Mouse (Mus musculus) embryo, embryonic 11 days (tissue): Measurements from ENCODE around the gene Sh3kbp1.
"Not testable (repeated sequence)": the region's sequence is repeated elsewhere in the genome, so short reads cannot be mapped to it uniquely, and the experiment has no call there.

Experiments used
- DNase-seq: peaks from one replicate; pipeline ENCODE4 v3.0.0-alpha.2; 2015

Gene Sh3kbp1

GRCm38 (mm10) chrX:159626907-159627587 lies at the start of gene Sh3kbp1:
Gene Sh3kbp1 (plus strand): TSS chrX:159627272.
- DNase-seq, result peak; percentile 85

GRCm38 (mm10) chrX:159584738-159585137 lies 42.3 kb upstream of the Sh3kbp1 start:
- DNase-seq, result not testable (repeated sequence)

- DNase-seq, result no peak
Observed at GRCm38 (mm10) chrX:159591633-159592032, 35.4 kb upstream of the Sh3kbp1 start.

GRCm38 (mm10) chrX:159597502-159597901 lies 29.6 kb upstream of the Sh3kbp1 start:
- no peak for DNase-seq

GRCm38 (mm10) chrX:159604832-159605231 lies 22.2 kb upstream of the Sh3kbp1 start:
- no peak for DNase-seq

GRCm38 (mm10) chrX:159606936-159607335 lies 20.1 kb upstream of the Sh3kbp1 start:
- DNase-seq, result peak; percentile 28

- DNase-seq, result peak; percentile 11
Observed at GRCm38 (mm10) chrX:159626208-159626906, 715 bp upstream of the Sh3kbp1 start.

- peak; percentile 48 for DNase-seq
Observed at GRCm38 (mm10) chrX:159627588-159628566, 805 bp downstream of the Sh3kbp1 start.

GRCm38 (mm10) chrX:159628629-159629028 lies 1.6 kb downstream of the Sh3kbp1 start:
- DNase-seq, result no peak

- no peak for DNase-seq
Observed at GRCm38 (mm10) chrX:159629203-159629602, 2.1 kb downstream of the Sh3kbp1 start.

- no peak for DNase-seq
Observed at GRCm38 (mm10) chrX:159638500-159639227, 11.6 kb downstream of the Sh3kbp1 start.

- DNase-seq, result no peak
Observed at GRCm38 (mm10) chrX:159639991-159640390, 12.9 kb downstream of the Sh3kbp1 start.

GRCm38 (mm10) chrX:159645314-159645713 lies 18.2 kb downstream of the Sh3kbp1 start:
- no peak for DNase-seq

- DNase-seq, result no peak
Observed at GRCm38 (mm10) chrX:159647564-159647963, 20.5 kb downstream of the Sh3kbp1 start.

GRCm38 (mm10) chrX:159648598-159648997 lies 21.5 kb downstream of the Sh3kbp1 start:
- no peak for DNase-seq

GRCm38 (mm10) chrX:159650130-159650678 lies 23.1 kb downstream of the Sh3kbp1 start:
- peak; percentile 12 for DNase-seq

GRCm38 (mm10) chrX:159650727-159651126 lies 23.7 kb downstream of the Sh3kbp1 start:
- DNase-seq, result no peak

- no peak for DNase-seq
Observed at GRCm38 (mm10) chrX:159671388-159671787, 44.3 kb downstream of the Sh3kbp1 start.

- no peak for DNase-seq
Observed at GRCm38 (mm10) chrX:159672466-159672865, 45.4 kb downstream of the Sh3kbp1 start.

GRCm38 (mm10) chrX:159676242-159676641 lies 49.2 kb downstream of the Sh3kbp1 start:
- no peak for DNase-seq

- DNase-seq, result no peak
Observed at GRCm38 (mm10) chrX:159677585-159678319, 50.7 kb downstream of the Sh3kbp1 start.
